Mouse (Mus musculus) stomach, postnatal 0 days (tissue): ENCODE data around the gene Cd40. TPM values are rescaled to one million over a fixed set of nuclear protein-coding genes. Genes with fewer than 3 reads are reported as not detected.

ENCODE experiments used
- ATAC-seq: fragments of 200-750 bp; cut with Nextera tagmentation; 2 replicates; pipeline ENCODE4 v1.8.0; 2017; ENCODE audit not compliant: low FRiP score, low TSS enrichment
- DNase-seq: peaks from one replicate; pipeline ENCODE4 v3.0.0-alpha.2; 2016; ENCODE audit warnings: low spot score
- H3K27ac ChIP-seq: fragments of 300-500 bp; sonication (generic); replicated peaks from 2 replicates; pipeline ENCODE4 v1.5.1; 2014; ENCODE audit warnings: mild to moderate bottlenecking, control low read depth
- H3K27me3 ChIP-seq: fragments of 300-500 bp; sonication (generic); 2 replicates; pipeline ENCODE4 v1.6.1; 2014; ENCODE audit warnings: low read length; ENCODE audit not compliant: control insufficient read depth, insufficient read depth
- H3K36me3 ChIP-seq: fragments of 300-500 bp; sonication (generic); 2 replicates; pipeline ENCODE4 v1.6.1; 2014; ENCODE audit warnings: low read length, mixed read lengths; ENCODE audit not compliant: control insufficient read depth, insufficient read depth
- H3K4me1 ChIP-seq: fragments of 300-500 bp; sonication (generic); replicated peaks from 2 replicates; pipeline ENCODE4 v1.6.1; 2014; ENCODE audit warnings: antibody characterized with exemption; ENCODE audit not compliant: control insufficient read depth, insufficient read depth
- H3K4me2 ChIP-seq: fragments of 300-500 bp; sonication (generic); replicated peaks from 2 replicates; pipeline ENCODE4 v1.6.1; 2014; ENCODE audit warnings: low read depth, mild to moderate bottlenecking, control low read depth, moderate library complexity
- H3K4me3 ChIP-seq: fragments of 300-500 bp; sonication (generic); 2 replicates; pipeline ENCODE4 v1.5.1; 2014; ENCODE audit warnings: low read depth, low read length, control low read depth
- H3K9ac ChIP-seq: fragments of 300-500 bp; sonication (generic); 2 replicates; pipeline ENCODE4 v1.6.1; 2014; ENCODE audit warnings: mild to moderate bottlenecking, low read length, control low read depth, mixed read lengths
- H3K9me3 ChIP-seq: fragments of 300-500 bp; sonication (generic); 2 replicates; pipeline ENCODE4 v1.6.1; 2016; ENCODE audit warnings: low read length; ENCODE audit not compliant: control insufficient read depth
- CTCF ChIP-seq: IDR thresholded peaks from 2 replicates; pipeline ENCODE4 v1.5.1; 2016; ENCODE audit warnings: antibody characterized with exemption, low read depth, mild to moderate bottlenecking, moderate library complexity
- EP300 ChIP-seq: optimal IDR thresholded peaks from 2 replicates; pipeline ENCODE3; 2016; ENCODE audit warnings: antibody characterized with exemption
- WGBS: fragments of 180-500 bp; shearing (Covaris S2); extraction: QIAGEN DNeasy Blood & Tissue Kit; methylation state at CpG from one replicate; pipeline ENCODE4 v1.1.7; 2014; 5-methylcytosine and 5-hydroxymethylcytosine counted together
- polyA plus RNA-seq: library from polyadenylated mRNA; unstranded; fragments of >200 nt; fragmentation: Nextera tagmentation; extraction: Ambion mirVana; gene quantifications from 2 replicates; pipeline ENCODE4 v1.2.1, GENCODE M21; 2015

Gene Cd40
- polyA plus RNA-seq, 1 experiment from 2014 or later = 3.3 TPM

DNA sequence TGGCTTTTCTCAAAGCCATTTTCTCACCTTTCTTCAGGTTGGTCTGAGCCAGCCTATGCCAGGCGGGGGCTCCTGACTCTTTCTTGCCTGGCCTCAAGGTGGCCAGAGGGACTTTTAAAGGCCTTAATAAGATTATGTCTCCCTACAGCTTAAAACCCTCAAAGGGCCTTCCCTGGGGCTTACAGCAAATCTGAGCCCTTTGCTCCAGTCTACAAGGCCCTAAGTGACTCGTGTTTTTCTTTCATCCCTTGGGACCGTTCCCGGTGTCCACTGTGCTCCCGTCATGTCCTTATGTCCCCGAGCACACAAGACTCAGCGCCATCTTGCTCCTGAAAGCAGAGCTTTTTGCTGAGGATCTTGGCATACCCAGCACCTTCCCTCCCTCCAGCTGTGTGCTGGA lies 25.8 kb downstream of the Cd40 start:
- DNase-seq (no peak), ATAC-seq (no peak)
- H3K36me3 ChIP-seq = no peaks in the 10 kb centered on the region
- H3K4me2 ChIP-seq = no peak overlapping the region
- no peaks in the 10 kb centered on the region for H3K9me3 ChIP-seq
- no peak for TF ChIP-seq EP300
- TF ChIP-seq CTCF = no peak
- WGBS = 20% methylated on average over 7 of the region's 7 CpGs
- H3K27ac ChIP-seq = no peak overlapping the region
- no peaks in the 10 kb centered on the region for H3K4me1 ChIP-seq
- no peak overlapping the region for H3K4me3 ChIP-seq
- no peak overlapping the region for H3K9ac ChIP-seq
- 0 out of 2 replicates have a peak, but pooled peaks cover 4% of the 10 kb centered on the region for H3K27me3 ChIP-seq

DNA sequence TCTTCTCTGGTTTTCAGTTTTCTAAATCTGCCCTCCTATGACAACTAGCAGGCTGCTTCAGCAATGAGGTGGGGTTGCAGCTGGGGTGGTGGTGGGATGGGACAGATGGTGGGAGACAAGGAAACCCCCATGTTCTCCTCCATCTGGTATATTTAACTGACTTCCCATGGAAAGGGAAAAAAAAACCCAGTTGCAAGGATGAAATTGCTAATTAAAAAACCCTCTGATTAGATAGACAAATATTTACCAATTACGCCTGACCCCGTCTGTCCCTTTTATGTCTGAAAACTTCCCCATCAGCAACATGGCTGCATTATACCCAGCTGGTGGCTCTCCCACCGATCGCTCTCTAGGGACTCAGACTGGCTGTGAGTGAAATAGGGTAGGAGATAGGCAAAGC lies 31.2 kb downstream of the Cd40 start:
- DNase-seq (no peak), ATAC-seq (no peak)
- Histone ChIP-seq H3K4me3 (no peak overlapping the region), H3K36me3 (no peaks in the 10 kb centered on the region), H3K27ac (no peak overlapping the region), H3K9me3 (no peaks in the 10 kb centered on the region), H3K4me2 (no peak overlapping the region), H3K9ac (no peak overlapping the region), H3K4me1 (no peaks in the 10 kb centered on the region), H3K27me3 (no peaks in the 10 kb centered on the region)
- WGBS = 74% methylated on average over 4 of the region's 4 CpGs
- TF ChIP-seq EP300 = no peak
- no peak for TF ChIP-seq CTCF

DNA sequence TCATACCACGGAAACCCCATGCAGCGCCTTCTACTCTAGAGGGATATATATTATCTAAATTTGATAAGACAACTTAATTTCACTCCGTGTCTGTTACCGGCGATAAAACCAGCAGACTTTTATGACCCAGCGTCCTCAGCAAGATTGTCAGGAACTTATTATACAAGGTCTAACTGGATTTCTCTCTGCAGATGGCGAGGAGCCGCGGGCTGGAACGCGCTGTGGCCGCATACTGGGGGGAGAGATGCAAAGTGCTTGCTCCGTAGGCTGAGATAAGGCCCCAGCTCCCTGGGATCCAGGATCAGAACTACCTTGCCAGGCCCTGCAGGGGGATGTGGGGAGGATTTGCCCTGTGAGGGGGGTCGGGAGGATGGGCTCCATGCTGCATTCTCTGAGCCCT lies 34.0 kb downstream of the Cd40 start:
- no peak for TF ChIP-seq CTCF
- no peak for TF ChIP-seq EP300
- H3K4me2 ChIP-seq = no peak overlapping the region
- ATAC-seq (no peak), DNase-seq (no peak)
- H3K27me3 ChIP-seq = no peaks in the 10 kb centered on the region
- 46% methylated on average over 14 of the region's 14 CpGs for WGBS
- no peaks in the 10 kb centered on the region for H3K4me1 ChIP-seq
- H3K4me3 ChIP-seq = no peak overlapping the region
- H3K9me3 ChIP-seq = no peaks in the 10 kb centered on the region
- H3K27ac ChIP-seq = no peak overlapping the region
- H3K36me3 ChIP-seq = no peaks in the 10 kb centered on the region
- H3K9ac ChIP-seq = no peak overlapping the region

DNA sequence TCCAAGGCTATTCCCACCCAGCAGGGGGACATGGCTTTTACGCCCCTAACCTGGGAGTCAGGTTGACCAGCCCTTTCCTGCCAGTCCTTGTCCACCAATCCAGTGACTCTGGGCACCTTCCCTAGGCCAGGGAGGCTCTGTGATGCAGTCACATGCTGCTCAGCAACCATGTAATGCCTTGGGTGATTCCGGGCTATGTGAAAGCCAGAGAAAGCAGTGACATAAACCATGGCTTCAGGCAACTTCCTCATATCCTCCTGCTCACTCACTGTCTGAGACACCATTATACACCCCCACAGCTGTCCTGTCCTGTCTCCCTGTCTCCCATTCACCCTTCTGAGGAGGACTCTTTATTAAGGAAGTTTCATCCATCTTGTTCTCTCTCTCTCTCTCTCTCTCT lies 35.2 kb downstream of the Cd40 start, which contains the start of gene 1700025C18Rik:
1700025C18Rik (minus strand) TSS at position 101 of the 400 bp plus-strand sequence.
- no peaks in the 10 kb centered on the region for H3K4me1 ChIP-seq
- 59% methylated on average over 2 of the region's 2 CpGs for whole genome bisulfite sequencing
- no peak for DNase-seq
- H3K27ac ChIP-seq = no peak within 1 kb of the TSS
- H3K36me3 ChIP-seq = no peaks in the 10 kb centered on the region
- no peak within 1 kb of the TSS for H3K4me2 ChIP-seq
- H3K27me3 ChIP-seq = no peaks in the 10 kb centered on the region
- no peaks in the 10 kb centered on the region for H3K9me3 ChIP-seq
- H3K4me3 ChIP-seq = no peak within 1 kb of the TSS
- no peak for ATAC-seq
- no peak within 1 kb of the TSS for H3K9ac ChIP-seq
- TF ChIP-seq CTCF = no peak
- no peak for TF ChIP-seq EP300

DNA sequence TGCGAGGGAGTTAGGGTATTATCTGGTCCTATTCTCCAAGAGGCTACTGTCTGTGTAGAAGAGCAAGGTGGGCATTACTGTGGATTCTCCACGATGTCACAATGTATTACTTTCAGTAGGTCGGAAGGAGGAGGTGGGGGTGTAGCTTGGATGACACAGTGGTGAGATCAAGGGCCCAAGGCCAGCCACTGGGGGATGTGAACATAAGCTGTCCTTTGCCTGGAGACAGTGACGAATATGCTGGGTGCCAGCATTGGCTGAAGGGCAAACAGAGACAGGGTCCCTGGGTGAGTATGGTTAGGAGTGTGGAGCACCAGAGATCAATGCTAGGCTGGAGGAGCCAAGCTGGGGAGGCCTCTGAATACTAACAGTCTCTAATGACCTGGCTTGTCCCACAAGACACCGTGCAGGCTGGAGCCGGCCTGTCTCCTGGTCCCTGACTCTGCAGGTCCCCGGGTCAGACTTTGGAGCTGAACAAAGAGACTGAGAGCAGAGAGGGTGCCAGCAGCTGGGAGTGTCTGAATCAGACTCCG lies 36.1 kb downstream of the Cd40 start:
- no peak overlapping the region for H3K9ac ChIP-seq
- no peak overlapping the region for H3K27ac ChIP-seq
- WGBS = 70% methylated on average over 8 of the region's 8 CpGs
- TF ChIP-seq CTCF (no peak), EP300 (no peak)
- H3K9me3 ChIP-seq = no peaks in the 10 kb centered on the region
- DNase-seq (no peak), ATAC-seq (no peak)
- H3K27me3 ChIP-seq = no peaks in the 10 kb centered on the region
- no peak overlapping the region for H3K4me3 ChIP-seq
- no peaks in the 10 kb centered on the region for H3K4me1 ChIP-seq
- H3K4me2 ChIP-seq = no peak overlapping the region
- H3K36me3 ChIP-seq = no peaks in the 10 kb centered on the region

DNA sequence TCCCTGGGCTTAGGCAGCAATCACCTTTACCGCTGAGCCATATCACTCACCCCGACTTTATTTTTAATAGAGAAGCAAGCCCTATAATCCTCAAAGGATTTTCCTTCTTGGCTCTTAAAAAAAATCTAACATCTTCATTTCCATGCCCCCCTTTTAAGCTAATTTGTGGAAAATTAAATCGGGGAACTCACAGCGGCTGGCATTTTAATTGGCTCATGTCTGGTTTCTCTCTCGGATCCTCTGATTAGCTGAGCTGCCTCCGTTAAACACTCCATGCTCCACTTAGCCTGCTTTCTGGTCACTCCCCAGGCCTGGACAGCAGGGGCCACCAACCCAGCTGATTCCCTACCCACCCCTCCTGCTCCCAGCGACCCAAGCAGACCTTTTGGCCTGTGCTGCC lies 37.0 kb downstream of the Cd40 start:
- whole genome bisulfite sequencing = 76% methylated on average over 7 of the region's 7 CpGs
- Histone ChIP-seq H3K4me2 (no peak overlapping the region), H3K27me3 (no peaks in the 10 kb centered on the region), H3K27ac (no peak overlapping the region), H3K9ac (no peak overlapping the region), H3K4me3 (no peak overlapping the region), H3K4me1 (no peaks in the 10 kb centered on the region), H3K36me3 (no peaks in the 10 kb centered on the region), H3K9me3 (no peaks in the 10 kb centered on the region)
- no peak for DNase-seq
- TF ChIP-seq CTCF (no peak), EP300 (no peak)
- no peak for ATAC-seq
